Mouse (Mus musculus): Measurements from ENCODE around the gene Pdia5. TPM values are rescaled to one million over a fixed set of nuclear protein-coding genes. Genes with fewer than 3 reads are reported as not detected.

Gene Pdia5
- polyA plus RNA-seq, 1 experiment from 2014 or later, result 15.2 TPM

GRCm38 (mm10) chr16:35462955-35463354 is 27.7 kb downstream of the Pdia5 start:
- Histone ChIP-seq H3K4me2 (no peak overlapping the region), H3K4me3 (replicated peaks) (no peak overlapping the region), H3K27me3 (replicated peaks) (no peaks in the 10 kb centered on the region), H3K9ac (replicated peaks) (no peak overlapping the region), H3K9me3 (replicated peaks) (no peaks in the 10 kb centered on the region), H3K27ac (replicated peaks) (no peak overlapping the region), H3K4me1 (peaks cover 19% of the 10 kb centered on the region), H3K36me3 (no peaks in the 10 kb centered on the region)
- ATAC-seq (ENCODE audit: low FRiP score), result no peak
- WGBS, result 85% methylated on average over 7 of the region's 7 CpGs

DNA sequence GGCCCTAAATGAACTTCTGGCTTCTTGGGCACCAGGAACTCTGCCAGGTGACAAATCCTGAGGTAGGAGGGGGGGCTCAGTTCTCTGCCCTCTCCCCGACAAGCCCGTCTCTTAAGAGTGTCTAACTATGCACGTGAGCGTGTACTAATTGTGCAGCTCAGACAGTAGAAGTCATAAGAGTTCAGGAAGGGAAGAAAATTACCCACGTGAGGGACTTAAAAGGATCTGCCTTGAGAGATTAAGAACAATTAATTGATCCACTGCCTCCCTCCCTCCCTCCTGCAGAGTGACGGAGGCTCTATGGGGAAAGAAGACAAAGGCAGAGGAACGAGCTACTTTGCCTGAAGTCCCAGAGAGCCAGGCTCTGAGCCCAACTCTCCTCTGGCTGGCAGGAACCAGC is 31.1 kb downstream of the Pdia5 start:
- no peak for ATAC-seq (ENCODE audit: low FRiP score)
- H3K9ac ChIP-seq (replicated peaks), result no peak overlapping the region
- WGBS, result 56% methylated on average over 7 of the region's 7 CpGs
- H3K9me3 ChIP-seq (replicated peaks), result no peaks in the 10 kb centered on the region
- peaks cover 8% of the 10 kb centered on the region for H3K4me1 ChIP-seq
- H3K4me3 ChIP-seq (replicated peaks), result no peak overlapping the region
- peaks cover 6% of the 10 kb centered on the region; the same call in 1 of the 2 replicates for H3K36me3 ChIP-seq
- H3K27ac ChIP-seq (replicated peaks), result no peak overlapping the region
- H3K27me3 ChIP-seq (replicated peaks), result no peaks in the 10 kb centered on the region
- H3K4me2 ChIP-seq, result no peak overlapping the region

DNA sequence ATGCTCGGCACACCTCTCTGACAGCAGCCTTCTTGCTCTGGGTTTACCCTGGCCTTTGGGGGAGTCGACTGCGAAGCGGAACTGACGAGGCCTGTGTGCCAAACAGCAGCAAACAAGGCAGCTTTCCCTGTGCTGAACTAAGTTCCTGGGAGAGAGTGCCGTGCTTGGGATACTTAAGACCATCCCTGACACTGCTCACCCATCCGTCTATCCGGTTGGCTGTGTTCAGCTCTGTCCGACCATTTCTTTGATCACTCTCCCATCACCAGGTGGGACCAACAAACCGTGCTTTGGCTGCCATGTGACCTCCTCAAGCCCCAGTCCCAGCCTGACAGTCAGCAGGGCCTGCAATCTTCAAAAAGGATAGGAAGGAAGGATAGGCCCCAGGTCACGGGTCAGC is 32.4 kb downstream of the Pdia5 start:
- 93% methylated on average over 11 of the region's 11 CpGs for WGBS
- H3K9ac ChIP-seq (replicated peaks), result no peak overlapping the region
- no peaks in the 10 kb centered on the region for H3K27me3 ChIP-seq (replicated peaks)
- no peak overlapping the region for H3K4me2 ChIP-seq
- peaks cover 6% of the 10 kb centered on the region; the same call in 1 of the 2 replicates for H3K36me3 ChIP-seq
- H3K4me3 ChIP-seq (replicated peaks), result no peak overlapping the region
- H3K27ac ChIP-seq (replicated peaks), result no peak overlapping the region
- ATAC-seq (ENCODE audit: low FRiP score), result no peak
- no peaks in the 10 kb centered on the region for H3K9me3 ChIP-seq (replicated peaks)
- H3K4me1 ChIP-seq, result peaks cover 7% of the 10 kb centered on the region

DNA sequence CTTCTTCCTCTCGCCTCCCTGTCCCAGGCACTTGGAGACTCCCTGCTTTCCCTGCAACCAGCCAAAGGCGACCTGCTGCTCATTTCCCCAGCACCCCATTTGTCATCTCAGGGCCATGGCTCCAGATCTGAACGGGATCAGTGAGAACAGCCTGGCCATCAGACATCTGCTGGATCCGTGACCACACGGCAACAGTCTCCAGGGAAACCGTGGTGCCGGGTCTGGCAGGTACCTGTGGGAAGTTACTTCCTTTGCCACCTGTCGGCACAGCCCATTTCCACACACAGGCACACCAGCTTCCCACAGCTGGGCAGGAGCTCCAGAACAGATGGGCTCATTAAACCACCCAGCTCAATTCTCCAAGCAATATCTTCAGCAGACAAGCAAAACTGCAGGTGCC is 33.2 kb downstream of the Pdia5 start:
- no peak for ATAC-seq (ENCODE audit: low FRiP score)
- peaks cover 6% of the 10 kb centered on the region; the same call in 1 of the 2 replicates for H3K36me3 ChIP-seq
- H3K4me2 ChIP-seq, result no peak overlapping the region
- no peak overlapping the region for H3K27ac ChIP-seq (replicated peaks)
- H3K4me1 ChIP-seq, result peaks cover 7% of the 10 kb centered on the region
- H3K9ac ChIP-seq (replicated peaks), result no peak overlapping the region
- WGBS, result 81% methylated on average over 8 of the region's 8 CpGs
- H3K4me3 ChIP-seq (replicated peaks), result no peak overlapping the region
- H3K9me3 ChIP-seq (replicated peaks), result no peaks in the 10 kb centered on the region
- H3K27me3 ChIP-seq (replicated peaks), result no peaks in the 10 kb centered on the region

GRCm38 (mm10) chr16:35457011-35457419 is 33.7 kb downstream of the Pdia5 start:
- no peak overlapping the region for H3K4me3 ChIP-seq (replicated peaks)
- WGBS, result 90% methylated on average over 7 of the region's 7 CpGs
- no peak for ATAC-seq (ENCODE audit: low FRiP score)

DNA sequence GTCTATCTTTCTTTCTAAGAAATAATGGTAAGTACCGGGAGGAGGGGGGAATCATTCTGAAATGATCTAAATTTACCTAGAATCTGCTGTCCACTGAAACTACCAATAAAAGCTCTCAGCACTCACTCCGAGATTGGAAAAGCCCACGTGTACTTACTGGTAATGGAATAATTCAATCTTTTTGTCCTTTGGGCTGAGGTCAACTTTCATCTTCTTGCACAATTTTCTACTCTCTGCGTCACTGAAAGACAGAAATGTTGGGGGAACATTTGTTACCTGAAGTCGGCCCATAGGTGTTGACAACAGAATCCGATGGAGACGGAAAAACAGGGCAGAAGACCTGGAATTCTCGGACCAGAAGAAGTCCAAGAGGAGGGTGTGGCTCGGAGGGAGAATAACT is 34.4 kb downstream of the Pdia5 start:
- Histone ChIP-seq H3K36me3 (peaks cover 6% of the 10 kb centered on the region; the same call in 1 of the 2 replicates), H3K4me1 (peaks cover 7% of the 10 kb centered on the region), H3K27ac (replicated peaks) (no peak overlapping the region), H3K9me3 (replicated peaks) (no peaks in the 10 kb centered on the region), H3K4me3 (replicated peaks) (no peak overlapping the region), H3K9ac (replicated peaks) (no peak overlapping the region), H3K27me3 (replicated peaks) (no peaks in the 10 kb centered on the region), H3K4me2 (no peak overlapping the region)
- WGBS, result 93% methylated on average over 9 of the region's 9 CpGs
- no peak for ATAC-seq (ENCODE audit: low FRiP score)

More at GRCm38 (mm10) chr16:35457011-35457419, 33.7 kb downstream of the Pdia5 start:
- Histone ChIP-seq H3K27ac (replicated peaks) (no peak overlapping the region), H3K4me1 (peaks cover 7% of the 10 kb centered on the region), H3K4me2 (no peak overlapping the region), H3K9me3 (replicated peaks) (no peaks in the 10 kb centered on the region), H3K9ac (replicated peaks) (no peak overlapping the region), H3K27me3 (replicated peaks) (no peaks in the 10 kb centered on the region), H3K36me3 (peaks cover 6% of the 10 kb centered on the region; the same call in 1 of the 2 replicates)

GRCm38 (mm10) chr16:35455822-35456221 is 34.9 kb downstream of the Pdia5 start:
- H3K4me2 ChIP-seq, result no peak overlapping the region
- H3K27ac ChIP-seq (replicated peaks), result no peak overlapping the region
- no peaks in the 10 kb centered on the region for H3K27me3 ChIP-seq (replicated peaks)
- no peaks in the 10 kb centered on the region for H3K9me3 ChIP-seq (replicated peaks)
- no peak overlapping the region for H3K9ac ChIP-seq (replicated peaks)
- ATAC-seq (ENCODE audit: low FRiP score), result no peak
- 92% methylated on average over 10 of the region's 10 CpGs for WGBS
- no peak overlapping the region for H3K4me3 ChIP-seq (replicated peaks)
- peaks cover 6% of the 10 kb centered on the region; the same call in 1 of the 2 replicates for H3K36me3 ChIP-seq
- H3K4me1 ChIP-seq, result peaks cover 7% of the 10 kb centered on the region

- no peaks in the 10 kb centered on the region for H3K4me1 ChIP-seq
- WGBS, result 85% methylated on average over 16 of the region's 16 CpGs
- ATAC-seq (ENCODE audit: low FRiP score), result no peak
- peaks cover 2% of the 10 kb centered on the region; the same call in 1 of the 2 replicates for H3K36me3 ChIP-seq
- no peaks in the 10 kb centered on the region for H3K27me3 ChIP-seq (replicated peaks)
- H3K4me2 ChIP-seq, result no peak overlapping the region
- no peak overlapping the region for H3K4me3 ChIP-seq (replicated peaks)
- no peaks in the 10 kb centered on the region for H3K9me3 ChIP-seq (replicated peaks)
- no peak overlapping the region for H3K9ac ChIP-seq (replicated peaks)
- H3K27ac ChIP-seq (replicated peaks), result no peak overlapping the region
Measured at GRCm38 (mm10) chr16:35450018-35450630, 40.5 kb downstream of the Pdia5 start.

DNA sequence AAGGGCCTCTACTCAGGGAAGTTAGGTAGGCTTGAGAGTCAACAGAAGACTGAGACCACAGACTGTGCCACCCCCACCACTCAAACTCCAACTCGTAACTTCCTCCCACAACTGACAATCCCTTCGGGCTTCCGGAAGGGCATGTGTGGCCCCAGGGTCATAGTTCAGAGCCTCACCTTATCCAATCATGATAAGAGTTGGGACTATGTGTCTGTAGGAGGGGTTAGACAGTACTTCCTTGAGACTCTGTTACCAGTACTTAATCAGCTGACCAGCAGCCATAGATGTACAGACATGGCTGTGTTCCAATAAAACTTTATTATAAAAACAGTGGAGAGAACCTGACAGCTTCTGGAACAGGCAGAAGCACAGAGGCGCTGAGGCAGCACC is 48.7 kb downstream of the Pdia5 start:
- no peak for ATAC-seq (ENCODE audit: low FRiP score)
- Histone ChIP-seq H3K27me3 (replicated peaks) (no peaks in the 10 kb centered on the region), H3K9me3 (replicated peaks) (no peaks in the 10 kb centered on the region), H3K9ac (replicated peaks) (no peak overlapping the region), H3K36me3 (0 out of 2 replicates have a peak, but pooled peaks cover 3% of the 10 kb centered on the region), H3K4me1 (no peaks in the 10 kb centered on the region), H3K4me3 (replicated peaks) (no peak overlapping the region), H3K4me2 (no peak overlapping the region), H3K27ac (replicated peaks) (no peak overlapping the region)
- 84% methylated on average over 4 of the region's 4 CpGs for WGBS

GRCm38 (mm10) chr16:35441346-35442025 is 49.2 kb downstream of the Pdia5 start:
- no peaks in the 10 kb centered on the region for H3K9me3 ChIP-seq (replicated peaks)
- H3K4me2 ChIP-seq, result no peak overlapping the region
- no peak overlapping the region for H3K9ac ChIP-seq (replicated peaks)
- H3K27me3 ChIP-seq (replicated peaks), result no peaks in the 10 kb centered on the region
- no peak for ATAC-seq (ENCODE audit: low FRiP score)
- H3K27ac ChIP-seq (replicated peaks), result no peak overlapping the region
- H3K4me3 ChIP-seq (replicated peaks), result no peak overlapping the region
- 82% methylated on average over 9 of the region's 9 CpGs for WGBS
- no peaks in the 10 kb centered on the region for H3K4me1 ChIP-seq
- H3K36me3 ChIP-seq, result 0 out of 2 replicates have a peak, but pooled peaks cover 3% of the 10 kb centered on the region

DNA sequence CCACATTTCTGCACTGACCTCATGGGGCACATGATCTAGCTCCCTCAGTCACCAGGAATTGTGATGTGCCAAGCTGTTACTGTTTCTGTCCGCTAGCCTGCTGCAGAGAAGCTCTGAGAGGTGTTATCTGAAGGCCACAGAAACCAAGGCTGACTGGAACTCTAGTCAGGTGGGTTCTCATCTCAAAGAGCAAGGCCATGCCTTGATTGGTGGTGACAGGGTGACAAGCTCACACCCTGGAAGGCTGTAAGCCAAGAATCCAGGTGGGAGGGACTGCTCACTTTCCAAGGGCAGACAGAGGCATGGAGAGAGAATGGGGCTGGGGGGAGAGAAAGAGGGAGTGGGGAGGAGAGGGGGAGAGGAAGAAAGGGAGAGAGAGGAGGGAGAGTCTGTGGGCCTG is 51.6 kb downstream of the Pdia5 start:
- WGBS, result 82% methylated on average over 1 of the region's 1 CpGs
- no peaks in the 10 kb centered on the region for H3K4me1 ChIP-seq
- H3K36me3 ChIP-seq, result 0 out of 2 replicates have a peak, but pooled peaks cover 3% of the 10 kb centered on the region
- no peak overlapping the region for H3K4me3 ChIP-seq (replicated peaks)
- H3K9ac ChIP-seq (replicated peaks), result no peak overlapping the region
- H3K4me2 ChIP-seq, result no peak overlapping the region
- no peak for ATAC-seq (ENCODE audit: low FRiP score)
- no peaks in the 10 kb centered on the region for H3K9me3 ChIP-seq (replicated peaks)
- no peak overlapping the region for H3K27ac ChIP-seq (replicated peaks)
- H3K27me3 ChIP-seq (replicated peaks), result no peaks in the 10 kb centered on the region

- Histone ChIP-seq H3K9ac (replicated peaks) (no peak overlapping the region), H3K27me3 (replicated peaks) (no peaks in the 10 kb centered on the region), H3K4me1 (no peaks in the 10 kb centered on the region), H3K9me3 (replicated peaks) (no peaks in the 10 kb centered on the region), H3K4me3 (replicated peaks) (no peak overlapping the region), H3K4me2 (no peak overlapping the region), H3K27ac (replicated peaks) (no peak overlapping the region), H3K36me3 (no peaks in the 10 kb centered on the region)
- ATAC-seq (ENCODE audit: low FRiP score), result no peak
- WGBS, result 71% methylated on average over 4 of the region's 4 CpGs
Measured at GRCm38 (mm10) chr16:35431608-35432007, 59.1 kb downstream of the Pdia5 start.

Measured in neural tube, embryonic 15.5 days (tissue).